Mouse (Mus musculus) heart, embryonic 10.5 days (tissue): ENCODE data around the gene Higd1b. TPM values are rescaled to one million over a fixed set of nuclear protein-coding genes. Genes with fewer than 3 reads are reported as not detected.

Experiments used
- DNase-seq: peaks from one replicate; pipeline ENCODE4 v3.0.0-alpha.2; 2017; ENCODE audit warnings: low spot score
- H3K27ac ChIP-seq: fragments of 300-500 bp; sonication (generic); 2 replicates; pipeline ENCODE4 v1.5.1; 2016; ENCODE audit warnings: mild to moderate bottlenecking
- H3K27me3 ChIP-seq: fragments of 300-500 bp; sonication (generic); 2 replicates; pipeline ENCODE4 v1.6.1; 2016; ENCODE audit warnings: mild to moderate bottlenecking; ENCODE audit not compliant: poor library complexity, insufficient read depth, severe bottlenecking
- H3K36me3 ChIP-seq: fragments of 300-500 bp; sonication (generic); 2 replicates; pipeline ENCODE4 v1.6.1; 2016; ENCODE audit warnings: mild to moderate bottlenecking, moderate library complexity
- H3K4me1 ChIP-seq: fragments of 300-500 bp; sonication (generic); 2 replicates; pipeline ENCODE4 v1.6.1; 2016; ENCODE audit warnings: mild to moderate bottlenecking
- H3K4me3 ChIP-seq: fragments of 300-500 bp; sonication (generic); 2 replicates; pipeline ENCODE4 v1.5.1; 2016; ENCODE audit warnings: mild to moderate bottlenecking, moderate library complexity
- H3K9me3 ChIP-seq: fragments of 300-500 bp; sonication (generic); 2 replicates; pipeline ENCODE4 v1.6.1; 2016; ENCODE audit warnings: mild to moderate bottlenecking, moderate library complexity
- WGBS: fragments of 180-500 bp; shearing (Covaris S2); methylation state at CpG from one replicate; pipeline ENCODE4 v1.1.7; 2016; 5-methylcytosine and 5-hydroxymethylcytosine counted together
- polyA plus RNA-seq: library from polyadenylated mRNA; unstranded; fragments of >200 nt; fragmentation: Nextera tagmentation; extraction: Ambion mirVana; gene quantifications from 2 replicates; pipeline ENCODE4 v1.2.1, GENCODE M21; 2016

Higd1b gene
- polyA plus RNA-seq, 1 experiment from 2014 or later = not detected

DNA sequence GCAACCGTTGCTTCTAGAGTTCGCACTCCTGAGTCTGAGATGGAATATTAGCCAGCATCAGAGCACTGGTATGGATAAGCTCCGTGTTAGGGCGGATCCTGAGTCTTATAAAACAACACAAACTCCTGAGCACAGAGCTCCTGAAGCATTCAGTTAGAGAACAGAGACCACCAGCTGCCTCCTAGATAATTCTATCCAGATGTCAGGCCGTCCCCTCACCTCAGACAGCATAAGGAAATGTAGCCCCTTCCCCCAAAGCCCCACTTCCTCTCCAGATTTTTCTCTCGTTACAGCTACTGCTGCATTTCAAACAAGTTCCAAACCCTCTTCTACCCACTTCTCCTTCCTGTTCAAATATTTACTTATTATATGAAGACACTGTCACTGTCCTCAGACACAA, 20.3 kb downstream of the Higd1b start:
- WGBS = 87% methylated on average over 6 of the region's 6 CpGs
- no peaks in the 10 kb centered on the region for H3K27me3 ChIP-seq
- no peaks in the 10 kb centered on the region for H3K9me3 ChIP-seq
- H3K4me3 ChIP-seq = no peak overlapping the region
- no peak for DNase-seq
- H3K36me3 ChIP-seq = peaks cover 98% of the 10 kb centered on the region
- H3K27ac ChIP-seq = no peak overlapping the region
- no peaks in the 10 kb centered on the region for H3K4me1 ChIP-seq

- 95% methylated on average over 11 of the region's 11 CpGs for WGBS
- no peak overlapping the region for H3K4me3 ChIP-seq
- H3K9me3 ChIP-seq = no peaks in the 10 kb centered on the region
- peaks cover 98% of the 10 kb centered on the region for H3K36me3 ChIP-seq
- no peaks in the 10 kb centered on the region for H3K4me1 ChIP-seq
- no peak overlapping the region for H3K27ac ChIP-seq
- no peaks in the 10 kb centered on the region for H3K27me3 ChIP-seq
- no peak for DNase-seq
Observed at GRCm38 (mm10) chr11:102858951-102859350, 23.3 kb downstream of the Higd1b start.

DNA sequence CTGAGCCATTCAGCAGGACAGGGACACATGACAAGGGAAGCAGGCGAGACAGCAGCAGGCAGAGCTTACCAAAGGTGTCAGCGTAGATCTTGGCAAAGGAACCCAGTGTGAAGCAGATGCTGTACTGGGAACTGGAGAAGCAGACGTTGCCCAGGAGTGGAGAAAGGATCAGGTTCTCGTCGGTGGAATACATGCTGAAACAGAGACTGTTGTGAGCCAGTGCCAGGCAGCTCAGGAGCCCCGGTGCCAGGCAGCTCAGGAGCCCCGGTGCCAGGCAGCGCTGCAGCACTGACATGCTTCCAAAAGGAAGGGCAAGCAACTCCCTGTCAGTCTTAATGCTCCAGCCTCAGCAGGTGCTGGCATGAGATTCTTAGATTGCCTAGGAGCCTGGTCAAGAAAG, 24.3 kb downstream of the Higd1b start:
- H3K36me3 ChIP-seq = peaks cover 96% of the 10 kb centered on the region
- no peaks in the 10 kb centered on the region for H3K27me3 ChIP-seq
- no peak for DNase-seq
- no peaks in the 10 kb centered on the region for H3K4me1 ChIP-seq
- no peaks in the 10 kb centered on the region for H3K9me3 ChIP-seq
- no peak overlapping the region for H3K27ac ChIP-seq
- no peak overlapping the region for H3K4me3 ChIP-seq
- WGBS = 94% methylated on average over 8 of the region's 8 CpGs

- peaks cover 92% of the 10 kb centered on the region for H3K36me3 ChIP-seq
- no peak overlapping the region for H3K27ac ChIP-seq
- no peaks in the 10 kb centered on the region for H3K9me3 ChIP-seq
- no peaks in the 10 kb centered on the region for H3K4me1 ChIP-seq
- H3K4me3 ChIP-seq = no peak overlapping the region
- no peaks in the 10 kb centered on the region for H3K27me3 ChIP-seq
- WGBS = 55% methylated on average over 4 of the region's 4 CpGs
- no peak for DNase-seq
Observed at GRCm38 (mm10) chr11:102864272-102864671, 28.6 kb downstream of the Higd1b start.

DNA sequence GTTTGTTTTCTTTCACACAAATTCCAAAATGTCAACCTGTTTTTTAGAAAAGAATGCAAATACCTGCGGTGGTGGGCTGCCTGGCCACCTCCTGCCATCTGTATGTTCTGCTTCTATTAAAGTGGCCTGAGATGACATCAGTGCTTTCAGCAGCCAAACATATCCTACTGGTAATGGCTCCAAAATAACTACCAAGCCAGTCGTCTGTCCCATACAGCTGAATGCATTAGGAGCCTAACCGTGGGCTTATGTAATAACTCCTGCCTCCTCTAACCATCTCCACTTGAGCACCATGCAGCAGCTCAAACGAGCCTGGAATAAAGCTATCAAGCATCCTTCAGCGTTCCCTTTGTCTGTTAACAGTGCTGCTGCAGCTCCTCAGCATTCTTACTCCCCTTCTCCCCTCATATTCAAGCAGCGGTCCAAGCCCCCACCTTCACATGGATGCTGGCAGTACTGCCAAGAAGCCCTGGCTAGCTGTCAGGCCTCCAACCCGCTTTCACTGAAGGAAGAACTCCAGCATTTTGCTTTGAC, 39.2 kb downstream of the Higd1b start:
- H3K27ac ChIP-seq = no peak overlapping the region
- WGBS = 90% methylated on average over 7 of the region's 7 CpGs
- no peaks in the 10 kb centered on the region for H3K9me3 ChIP-seq
- H3K4me3 ChIP-seq = no peak overlapping the region
- peaks cover 9% of the 10 kb centered on the region for H3K4me1 ChIP-seq
- peaks cover 67% of the 10 kb centered on the region for H3K36me3 ChIP-seq
- no peaks in the 10 kb centered on the region for H3K27me3 ChIP-seq
- no peak for DNase-seq

- peaks cover 26% of the 10 kb centered on the region for H3K4me1 ChIP-seq
- H3K27me3 ChIP-seq = peaks cover 12% of the 10 kb centered on the region; the same call in 1 of the 2 replicates
- DNase-seq = no peak
- peak overlapping the region; percentile 86 for H3K4me3 ChIP-seq
- peaks cover 32% of the 10 kb centered on the region for H3K36me3 ChIP-seq
- H3K9me3 ChIP-seq = no peaks in the 10 kb centered on the region
- 87% methylated on average over 2 of the region's 2 CpGs for WGBS
- no peak overlapping the region for H3K27ac ChIP-seq
Observed at GRCm38 (mm10) chr11:102879558-102879957, 43.9 kb downstream of the Higd1b start.

DNA sequence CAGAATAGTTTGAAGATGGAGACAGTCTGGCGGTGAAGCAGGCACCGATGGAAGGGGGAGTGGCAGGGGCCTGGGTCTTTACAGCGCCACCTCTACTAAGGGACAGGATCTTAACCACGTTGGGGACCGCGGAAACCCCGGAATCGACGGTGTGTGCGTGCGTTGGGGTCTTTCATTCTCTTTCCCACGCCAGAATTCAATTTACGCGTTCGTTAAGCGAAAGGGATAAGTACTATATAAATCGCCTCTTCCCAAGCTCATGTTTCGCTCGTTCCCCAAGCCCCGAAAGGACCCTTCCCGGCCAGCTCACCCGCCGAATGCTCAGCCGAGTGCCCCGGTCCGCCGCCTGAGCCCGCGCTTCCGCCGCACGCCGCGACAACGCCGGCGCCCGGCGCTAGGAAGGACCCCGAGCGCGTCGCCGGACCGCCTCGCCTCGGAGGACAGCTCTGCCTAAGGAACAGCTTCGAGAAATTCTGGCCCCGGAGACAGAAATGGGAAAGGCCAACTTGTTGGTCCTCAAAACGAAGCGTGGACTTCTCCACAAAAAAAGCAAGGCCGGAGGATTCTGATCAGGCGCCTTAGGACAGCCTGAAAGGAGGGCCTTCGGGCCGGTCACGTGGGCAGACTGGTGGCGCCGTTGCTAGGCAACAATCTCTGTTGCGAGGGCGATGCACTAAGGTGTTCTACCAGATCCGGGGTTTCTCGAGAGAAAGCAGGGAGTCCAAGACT, 45.1 kb downstream of the Higd1b start, which contains the start of the genes Eftud2 and Ccdc103:
Gene Eftud2, minus strand, starts transcription at position 401 of the 729 bp plus-strand sequence.
Gene Ccdc103, plus strand, starts transcription at position 620 of the 729 bp plus-strand sequence.
- Histone ChIP-seq H3K27ac (peak within 1 kb of the TSS; percentile 98), H3K36me3 (peaks cover 20% of the 10 kb centered on the region), H3K4me1 (peaks cover 30% of the 10 kb centered on the region), H3K4me3 (peak within 1 kb of the TSS; percentile 86), H3K27me3 (peaks cover 18% of the 10 kb centered on the region; the same call in 1 of the 2 replicates), H3K9me3 (no peaks in the 10 kb centered on the region)
- under 1% methylated on average over 62 of the region's 62 CpGs for whole genome bisulfite sequencing
- peak; percentile 96 for DNase-seq

DNA sequence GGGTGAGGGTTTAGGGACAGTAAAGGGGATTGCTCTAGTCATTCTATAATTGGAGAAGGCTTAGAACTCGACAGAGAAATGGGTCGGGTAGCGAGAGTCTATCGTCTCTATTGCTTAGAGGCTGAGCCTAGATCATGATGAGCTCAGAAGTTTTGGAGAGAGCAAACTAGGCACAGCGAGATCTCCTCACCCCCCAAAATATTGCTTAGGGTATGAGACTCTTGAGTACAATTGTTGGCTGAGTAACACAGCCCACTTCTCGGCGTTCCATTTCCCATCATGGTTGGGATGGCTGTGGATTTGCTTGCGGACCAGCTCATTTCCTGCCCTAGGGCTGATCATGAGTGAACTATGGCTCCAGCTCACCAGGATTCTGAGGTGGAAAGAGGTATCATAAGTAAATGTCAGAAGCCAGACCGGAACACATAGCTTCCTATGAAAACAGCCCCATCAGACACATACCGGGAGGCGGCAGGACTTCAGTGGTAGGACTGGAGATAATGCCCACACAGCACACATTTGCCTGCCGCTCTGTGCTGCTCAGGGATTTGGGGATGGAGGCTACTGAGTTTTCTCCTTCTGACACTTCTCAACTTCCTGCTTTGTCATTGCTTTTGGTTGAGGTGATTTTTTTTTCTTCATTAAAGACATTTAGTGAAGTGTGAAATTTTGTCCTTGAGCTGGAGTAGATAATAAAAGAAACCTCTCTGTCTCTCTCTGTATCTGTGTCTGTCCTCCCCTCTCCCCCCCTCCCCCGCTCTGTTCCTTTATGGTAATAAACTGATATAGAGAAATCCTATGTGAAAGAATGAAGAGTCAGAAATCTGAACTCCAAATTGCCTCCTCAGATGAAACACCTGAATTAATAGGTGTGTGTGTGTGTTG, 45.9 kb downstream of the Higd1b start:
- H3K27me3 ChIP-seq = peaks cover 26% of the 10 kb centered on the region; the same call in 1 of the 2 replicates
- 16% methylated on average over 13 of the region's 13 CpGs for WGBS
- H3K27ac ChIP-seq = peak overlapping the region; percentile 98
- no peak for DNase-seq
- peaks cover 12% of the 10 kb centered on the region for H3K36me3 ChIP-seq
- H3K9me3 ChIP-seq = no peaks in the 10 kb centered on the region
- H3K4me1 ChIP-seq = peaks cover 30% of the 10 kb centered on the region
- peak overlapping the region; percentile 86 for H3K4me3 ChIP-seq

GRCm38 (mm10) chr11:102884616-102885219, 49.1 kb downstream of the Higd1b start, which contains the start of gene Fam187a:
Gene Fam187a (plus strand): TSS chr11:102885169.
- H3K9me3 ChIP-seq = no peaks in the 10 kb centered on the region
- H3K27ac ChIP-seq = peak within 1 kb of the TSS; percentile 42
- no peak within 1 kb of the TSS for H3K4me3 ChIP-seq
- DNase-seq = no peak
- H3K27me3 ChIP-seq = peaks cover 54% of the 10 kb centered on the region
- no peaks in the 10 kb centered on the region for H3K36me3 ChIP-seq
- peaks cover 23% of the 10 kb centered on the region for H3K4me1 ChIP-seq
- 58% methylated on average over 10 of the region's 10 CpGs for WGBS

DNA sequence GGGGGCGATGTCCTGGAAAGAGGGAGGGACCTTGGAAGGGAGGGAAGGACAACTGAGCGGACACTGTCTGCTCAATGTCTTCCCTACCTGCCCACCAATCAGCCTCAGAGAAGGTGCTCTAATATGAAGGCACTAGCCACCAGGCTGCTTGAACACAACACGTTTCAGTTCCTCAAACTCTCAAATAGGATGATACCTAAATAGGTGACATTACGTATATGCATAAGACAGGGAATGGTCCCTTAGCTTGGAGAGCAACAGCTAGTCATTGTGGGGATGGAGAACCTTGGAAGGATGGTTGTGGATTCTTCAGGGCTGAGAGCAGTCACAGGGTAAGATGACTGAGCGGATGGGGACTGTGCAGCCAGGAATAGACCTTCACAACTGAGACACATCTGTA, 51.8 kb downstream of the Higd1b start:
- no peak overlapping the region for H3K4me3 ChIP-seq
- peaks cover 15% of the 10 kb centered on the region for H3K4me1 ChIP-seq
- no peak for DNase-seq
- peaks cover 65% of the 10 kb centered on the region for H3K27me3 ChIP-seq
- 78% methylated on average over 5 of the region's 5 CpGs for WGBS
- H3K36me3 ChIP-seq = no peaks in the 10 kb centered on the region
- no peaks in the 10 kb centered on the region for H3K9me3 ChIP-seq
- H3K27ac ChIP-seq = no peak overlapping the region
